Mouse (Mus musculus) thymus, adult 2 months (tissue): ENCODE results near the gene Slc48a1.

ENCODE experiments used
- CTCF ChIP-seq: fragments of 200-500 bp; IDR thresholded peaks from 2 replicates; pipeline ENCODE4 v1.5.1; 2012; ENCODE audit warnings: mild to moderate bottlenecking, control low read depth, low read length, moderate library complexity, borderline replicate concordance; ENCODE audit not compliant: control insufficient read depth, poor library complexity, insufficient read depth; ENCODE audit errors: extremely low read depth
- POLR2A ChIP-seq: fragments of 200-500 bp; IDR thresholded peaks from 2 replicates; pipeline ENCODE4 v1.6.1; 2012; ENCODE audit warnings: mild to moderate bottlenecking, low read length, control low read depth, moderate library complexity; ENCODE audit not compliant: control insufficient read depth, poor library complexity, insufficient read depth; ENCODE audit errors: extremely low read depth

DNA sequence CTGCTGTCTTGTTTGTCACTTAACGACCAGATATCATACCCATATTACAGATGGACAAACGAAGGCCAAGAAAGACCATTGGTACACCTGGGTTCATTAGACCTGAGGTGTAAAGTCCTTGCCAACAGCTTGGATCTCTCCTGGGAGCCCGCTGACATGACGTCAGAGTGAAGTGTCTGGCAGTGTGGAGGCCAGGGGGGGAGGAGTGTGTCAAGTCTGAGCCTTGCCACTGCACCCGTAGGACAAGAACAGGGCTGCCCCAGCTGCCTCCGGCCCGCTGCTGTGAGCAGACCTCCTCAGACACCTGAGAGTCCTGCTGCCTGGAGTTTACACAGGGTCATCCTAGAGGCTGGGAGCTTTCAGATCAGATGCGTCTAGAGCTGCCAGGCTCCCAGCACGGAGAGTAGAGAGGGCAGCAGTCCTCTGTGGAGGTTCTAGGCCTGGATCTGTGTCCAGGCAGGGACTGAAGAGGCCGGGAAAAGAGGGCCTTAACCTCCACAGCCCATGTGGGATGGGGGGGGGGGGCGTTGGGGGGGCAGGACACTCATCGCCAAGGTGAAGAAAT lies 34.3 kb upstream of the Slc48a1 start:
- no peak for TF ChIP-seq CTCF
- no peak for TF ChIP-seq POLR2A
